Mouse (Mus musculus): ENCODE results near the gene Rab9b. TPM values are rescaled to one million over a fixed set of nuclear protein-coding genes. Genes with fewer than 3 reads are reported as not detected.

Gene Rab9b
- 5.0 and 5.3 TPM in 2 replicates for polyA plus RNA-seq (2016; fragmentation: Nextera tagmentation; extraction: Ambion mirVana)

DNA sequence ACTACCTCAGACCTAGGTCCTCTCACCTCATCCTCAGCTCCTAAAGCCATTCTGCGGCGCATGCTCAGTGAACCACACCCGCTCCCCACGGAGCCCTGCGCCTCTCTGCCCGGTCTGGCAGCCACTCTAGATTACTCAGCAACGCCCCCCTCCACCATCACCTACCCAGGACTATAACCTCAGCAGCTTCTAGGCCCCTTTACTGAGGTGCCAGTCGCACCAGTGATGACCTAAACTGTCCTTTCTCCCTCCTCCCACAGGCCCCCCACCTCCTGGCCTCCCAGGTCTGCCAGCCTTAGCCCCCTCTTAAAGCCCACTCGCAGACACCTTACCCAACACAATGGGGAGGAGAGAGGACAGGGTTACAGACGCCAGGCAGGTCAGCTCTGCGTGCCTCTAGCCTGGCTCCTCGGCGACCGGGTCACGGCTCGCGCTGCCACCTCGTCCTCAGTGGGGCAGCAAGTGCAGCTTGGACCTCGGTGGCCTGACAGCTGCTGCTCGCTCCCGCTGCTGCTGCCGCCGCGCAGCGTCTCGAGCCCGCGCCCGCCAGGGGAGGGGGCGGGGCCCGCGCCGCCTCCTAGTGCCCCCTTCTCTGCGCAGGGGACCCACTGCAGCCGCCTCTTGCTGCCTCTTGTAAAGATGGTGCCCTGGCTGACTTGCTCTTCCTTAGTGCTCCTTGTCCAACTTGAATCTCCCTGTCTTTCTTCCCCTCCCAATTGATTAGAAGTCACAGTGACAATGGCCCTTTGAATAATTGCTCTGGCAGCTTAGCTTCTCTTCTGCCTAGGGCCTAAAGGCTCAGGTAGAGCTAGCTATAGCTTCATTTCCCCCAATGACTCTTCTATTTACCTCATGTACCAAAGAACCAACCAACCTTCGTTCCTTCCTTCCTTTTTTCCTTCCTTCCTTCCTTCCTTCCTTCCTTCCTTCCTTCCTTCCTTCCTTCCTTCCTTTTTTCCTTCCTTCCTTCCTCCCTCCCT is at the start of gene Rab9b:
TSS of gene Rab9b (minus strand) at position 695 of the 980 bp plus-strand sequence.
- H3K27me3 ChIP-seq, result 0 out of 2 replicates have a peak, but pooled peaks cover 8% of the 10 kb centered on the region
- WGBS, result 29% methylated on average over 19 of the region's 36 CpGs
- H3K9me3 ChIP-seq, result no peaks in the 10 kb centered on the region
- H3K36me3 ChIP-seq (replicated peaks), result no peaks in the 10 kb centered on the region
- H3K27ac ChIP-seq, result no peak within 1 kb of the TSS
- ATAC-seq (ENCODE audit: low FRiP score), result peak; percentile 89
- peak within 1 kb of the TSS; percentile 50 for H3K9ac ChIP-seq
- H3K4me3 ChIP-seq (replicated peaks), result peak within 1 kb of the TSS; percentile 52
- no peaks in the 10 kb centered on the region for H3K4me1 ChIP-seq
- H3K4me2 ChIP-seq, result peak within 1 kb of the TSS; percentile 62

DNA sequence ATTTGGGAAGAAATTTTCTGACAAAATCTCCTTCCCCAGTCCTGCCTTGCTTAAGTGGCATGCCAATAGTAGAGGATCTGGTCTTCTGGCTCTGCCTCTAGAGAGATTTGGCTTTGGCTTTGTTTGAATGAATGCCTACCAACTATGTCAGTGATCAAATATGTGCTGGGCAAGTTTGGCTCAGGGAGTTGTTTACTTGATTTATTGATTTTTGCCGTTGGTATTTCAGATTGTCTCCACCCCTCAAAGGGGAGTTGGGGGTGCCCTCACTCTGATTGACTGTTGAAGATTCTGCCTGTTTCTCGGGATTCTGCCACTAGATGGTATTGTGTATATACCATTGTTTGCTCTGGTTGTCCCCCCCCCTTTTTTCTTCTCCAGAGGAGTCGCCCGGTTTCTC is 35.8 kb upstream of the Rab9b start:
- no peaks in the 10 kb centered on the region for H3K27me3 ChIP-seq
- ATAC-seq (ENCODE audit: low FRiP score), result no peak
- 59% methylated on average over 4 of the region's 4 CpGs for WGBS
- H3K27ac ChIP-seq, result no peak overlapping the region
- no peak overlapping the region for H3K9ac ChIP-seq
- no peaks in the 10 kb centered on the region for H3K36me3 ChIP-seq (replicated peaks)
- no peak overlapping the region for H3K4me3 ChIP-seq (replicated peaks)
- H3K9me3 ChIP-seq, result no peaks in the 10 kb centered on the region
- no peaks in the 10 kb centered on the region for H3K4me1 ChIP-seq
- H3K4me2 ChIP-seq, result no peak overlapping the region

DNA sequence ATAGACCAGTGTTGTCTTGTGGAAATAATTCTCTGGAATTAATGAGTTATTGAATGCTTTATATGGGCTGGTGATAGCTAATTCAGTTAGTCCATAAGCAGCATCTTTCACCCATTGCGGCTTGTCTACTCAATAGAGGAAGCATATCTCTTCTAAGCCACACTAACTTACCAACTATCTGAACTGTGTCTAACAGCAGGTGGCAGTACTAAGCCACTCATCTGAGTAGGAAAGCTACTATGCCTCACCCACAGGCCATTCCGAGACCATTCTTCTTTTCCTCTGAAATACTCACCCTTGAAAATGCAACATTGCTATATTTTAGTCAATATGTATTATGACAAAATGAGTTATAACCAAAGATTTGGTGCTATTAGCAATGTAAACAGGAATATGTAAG is 27.2 kb upstream of the Rab9b start:
- Histone ChIP-seq H3K4me1 (no peaks in the 10 kb centered on the region), H3K27me3 (no peaks in the 10 kb centered on the region), H3K27ac (no peak overlapping the region), H3K9me3 (no peaks in the 10 kb centered on the region), H3K4me3 (replicated peaks) (no peak overlapping the region), H3K9ac (no peak overlapping the region), H3K4me2 (no peak overlapping the region), H3K36me3 (replicated peaks) (no peaks in the 10 kb centered on the region)
- no peak for ATAC-seq (ENCODE audit: low FRiP score)
- WGBS, result 69% methylated on average over 2 of the region's 2 CpGs

DNA sequence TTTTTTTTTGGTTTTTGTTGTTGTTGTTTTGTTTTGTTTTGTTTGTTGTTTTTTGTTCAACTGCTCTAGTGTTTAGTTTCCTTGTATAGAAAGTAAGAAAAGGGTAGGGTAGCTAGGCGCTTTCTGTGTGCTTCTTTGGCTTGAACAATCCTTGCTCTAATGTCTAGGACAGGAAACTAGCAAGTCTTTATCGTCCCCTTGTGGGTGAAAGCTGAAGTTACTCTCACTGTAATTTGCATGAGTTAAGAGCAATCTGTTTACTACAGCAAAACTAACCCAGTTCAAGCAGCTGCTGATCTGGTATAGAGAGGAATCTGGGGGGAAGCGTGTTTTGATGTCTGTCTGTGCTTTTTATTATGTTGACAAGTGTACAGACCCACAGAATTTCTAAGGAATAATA is 18.3 kb downstream of the Rab9b start:
- no peak overlapping the region for H3K27ac ChIP-seq
- no peak for ATAC-seq (ENCODE audit: low FRiP score)
- 32% methylated on average over 3 of the region's 3 CpGs for WGBS
- no peaks in the 10 kb centered on the region for H3K9me3 ChIP-seq
- no peaks in the 10 kb centered on the region for H3K27me3 ChIP-seq
- no peak overlapping the region for H3K4me3 ChIP-seq (replicated peaks)
- no peaks in the 10 kb centered on the region for H3K4me1 ChIP-seq
- H3K36me3 ChIP-seq (replicated peaks), result no peaks in the 10 kb centered on the region
- H3K4me2 ChIP-seq, result no peak overlapping the region
- H3K9ac ChIP-seq, result no peak overlapping the region

DNA sequence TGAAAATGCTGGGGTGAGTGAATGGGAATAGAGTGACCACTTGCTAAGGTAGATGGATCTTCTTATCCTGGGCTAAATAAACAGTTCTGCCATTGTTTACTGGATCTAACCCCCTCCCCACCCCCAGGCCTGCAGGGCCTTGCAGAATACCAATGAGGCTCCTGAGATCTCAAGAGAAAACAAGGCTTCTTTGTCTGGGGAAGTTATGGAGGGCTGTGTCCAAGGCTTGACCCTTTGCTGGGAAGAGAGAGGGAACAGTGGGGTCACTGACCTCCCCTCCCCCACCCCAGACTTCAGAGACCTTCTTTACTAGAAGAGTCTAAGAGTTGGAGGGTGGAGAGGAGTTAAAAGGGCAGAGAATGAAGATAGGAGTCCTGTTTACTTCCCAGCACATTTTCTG is 39.9 kb downstream of the Rab9b start:
- H3K4me2 ChIP-seq, result no peak overlapping the region
- H3K4me3 ChIP-seq (replicated peaks), result no peak overlapping the region
- no peak overlapping the region for H3K27ac ChIP-seq
- H3K9me3 ChIP-seq, result no peaks in the 10 kb centered on the region
- no peak overlapping the region for H3K9ac ChIP-seq
- no peaks in the 10 kb centered on the region; the same call in 1 of the 2 replicates for H3K36me3 ChIP-seq (replicated peaks)
- H3K4me1 ChIP-seq, result no peaks in the 10 kb centered on the region
- no peak for ATAC-seq (ENCODE audit: low FRiP score)
- peaks cover 8% of the 10 kb centered on the region; the same call in 1 of the 2 replicates for H3K27me3 ChIP-seq

DNA sequence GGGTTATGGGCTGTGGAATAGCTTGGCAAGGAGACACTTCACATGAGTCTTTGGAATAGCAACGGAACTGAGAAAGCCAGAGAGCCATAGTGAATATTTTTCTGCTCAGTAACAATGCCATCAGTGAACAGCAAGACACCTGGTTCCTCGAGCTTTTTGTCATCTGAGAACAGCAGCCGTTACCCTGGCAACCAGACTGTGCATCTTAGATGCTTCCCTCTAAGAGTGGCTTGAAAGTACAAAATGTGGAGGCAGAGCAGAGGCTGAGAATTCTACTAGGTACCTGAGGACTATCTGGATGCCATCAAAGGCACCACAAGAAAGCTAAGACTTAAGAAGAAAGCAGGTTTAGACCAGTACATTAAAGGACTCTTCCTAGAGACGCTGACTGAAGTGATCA is 43.5 kb downstream of the Rab9b start:
- Histone ChIP-seq H3K4me2 (no peak overlapping the region), H3K27ac (0 out of 2 replicates have a peak overlapping the region, but pooled peaks have one; percentile 31), H3K36me3 (replicated peaks) (no peaks in the 10 kb centered on the region), H3K4me3 (replicated peaks) (no peak overlapping the region), H3K9ac (no peak overlapping the region), H3K9me3 (no peaks in the 10 kb centered on the region), H3K4me1 (no peaks in the 10 kb centered on the region), H3K27me3 (peaks cover 3% of the 10 kb centered on the region; the same call in 1 of the 2 replicates)
- ATAC-seq (ENCODE audit: low FRiP score), result no peak
- WGBS, result 70% methylated on average over 4 of the region's 4 CpGs

DNA sequence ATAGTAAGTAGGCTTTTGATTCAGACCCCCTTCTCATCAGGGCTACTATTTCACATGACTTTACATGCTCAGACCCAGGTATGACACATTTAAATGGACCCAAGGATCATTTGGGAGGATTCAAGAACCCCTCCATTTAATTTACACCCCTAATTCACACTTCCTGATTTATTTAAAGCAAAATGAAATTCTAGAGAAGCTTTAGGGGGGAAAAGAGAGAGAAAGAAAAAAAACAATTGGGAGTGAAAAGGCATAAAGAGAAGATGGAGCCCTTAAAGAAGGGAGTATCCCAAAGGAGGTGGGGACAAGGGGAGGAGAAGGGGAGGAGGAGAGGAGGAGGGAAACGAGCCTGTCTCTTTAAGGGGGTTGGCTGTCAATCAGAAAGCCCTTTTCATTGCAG is 46.2 kb downstream of the Rab9b start, which contains the start of gene Plp1:
TSS of gene Plp1 (plus strand) at position 301 of the 400 bp plus-strand sequence.
- H3K27me3 ChIP-seq, result peaks cover 8% of the 10 kb centered on the region; the same call in 1 of the 2 replicates

DNA sequence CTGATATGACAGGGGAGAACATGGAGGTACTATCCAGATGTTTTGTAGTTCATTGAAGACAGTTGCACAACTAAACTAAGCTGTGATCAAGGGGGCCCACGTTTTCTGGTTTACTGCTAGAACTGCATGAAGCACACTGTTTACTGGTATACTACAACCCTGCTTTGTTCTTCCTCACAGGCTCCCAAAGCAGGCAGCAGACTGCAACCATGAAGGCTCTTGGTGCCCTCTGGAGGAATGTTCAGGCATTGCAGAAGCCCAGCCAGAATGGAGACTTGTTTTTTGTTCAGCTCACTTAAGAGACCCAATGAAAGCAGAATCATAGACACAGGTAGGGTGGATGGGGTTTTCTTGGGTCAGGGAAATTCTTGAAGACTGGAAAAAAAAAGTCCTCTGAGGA is 48.3 kb downstream of the Rab9b start:
- Histone ChIP-seq H3K4me3 (replicated peaks) (no peak overlapping the region), H3K4me2 (no peak overlapping the region), H3K4me1 (no peaks in the 10 kb centered on the region), H3K9me3 (no peaks in the 10 kb centered on the region), H3K36me3 (replicated peaks) (no peaks in the 10 kb centered on the region), H3K27ac (no peak overlapping the region), H3K27me3 (peaks cover 8% of the 10 kb centered on the region; the same call in 1 of the 2 replicates), H3K9ac (no peak overlapping the region)
- 7% methylated on average over 1 of the region's 1 CpGs for WGBS
- ATAC-seq (ENCODE audit: low FRiP score), result peak; percentile 67; the same call in 1 of the 2 replicates

More for the DNA sequence above, 46.2 kb downstream of the Rab9b start, which contains the start of gene Plp1:
- no peak within 1 kb of the TSS for H3K4me2 ChIP-seq
- no peaks in the 10 kb centered on the region for H3K4me1 ChIP-seq
- no peak within 1 kb of the TSS for H3K4me3 ChIP-seq (replicated peaks)
- no peaks in the 10 kb centered on the region for H3K36me3 ChIP-seq (replicated peaks)
- ATAC-seq (ENCODE audit: low FRiP score), result no peak
- H3K27ac ChIP-seq, result no peak within 1 kb of the TSS
- WGBS, result 13% methylated on average over 1 of the region's 1 CpGs
- H3K9me3 ChIP-seq, result no peaks in the 10 kb centered on the region
- no peak within 1 kb of the TSS for H3K9ac ChIP-seq

DNA sequence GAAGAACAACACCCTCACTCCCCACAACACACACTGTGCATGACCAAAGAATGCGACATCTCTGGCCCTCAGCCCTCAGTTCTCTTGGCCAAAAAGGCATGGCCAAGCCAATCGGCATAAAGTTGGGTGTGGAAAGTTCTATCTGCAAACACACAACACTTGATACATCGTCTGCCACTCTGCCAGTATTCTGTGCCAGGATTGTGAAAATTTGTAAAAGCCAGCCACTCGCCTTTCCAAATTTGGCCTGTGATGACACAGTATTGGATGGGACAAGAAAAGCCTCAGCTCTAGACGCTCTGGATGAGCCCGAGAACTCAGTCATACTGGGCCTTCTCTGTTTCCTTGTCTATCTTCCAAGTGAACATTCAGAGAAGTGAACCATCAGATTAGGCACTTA is 48.8 kb downstream of the Rab9b start:
- peaks cover 8% of the 10 kb centered on the region; the same call in 1 of the 2 replicates for H3K27me3 ChIP-seq
- H3K27ac ChIP-seq, result no peak overlapping the region
- H3K9ac ChIP-seq, result no peak overlapping the region
- no peak overlapping the region for H3K4me3 ChIP-seq (replicated peaks)
- H3K4me1 ChIP-seq, result no peaks in the 10 kb centered on the region
- ATAC-seq (ENCODE audit: low FRiP score), result no peak
- H3K9me3 ChIP-seq, result no peaks in the 10 kb centered on the region
- 87% methylated on average over 6 of the region's 6 CpGs for WGBS
- no peak overlapping the region for H3K4me2 ChIP-seq
- no peaks in the 10 kb centered on the region for H3K36me3 ChIP-seq (replicated peaks)

Other genes starting within 250 kb of the Rab9b start
- 11.3 and 11.9 TPM in 2 replicates for gene Tceal1, start 160.8 kb downstream of the Rab9b start, polyA plus RNA-seq (2016; fragmentation: Nextera tagmentation; extraction: Ambion mirVana)
- 561 and 566 TPM in 2 replicates for gene Morf4l2, start 125.1 kb downstream of the Rab9b start, polyA plus RNA-seq (2016; fragmentation: Nextera tagmentation; extraction: Ambion mirVana)
- gene Glra4, start 88.6 kb downstream of the Rab9b start, polyA plus RNA-seq (2016; fragmentation: Nextera tagmentation; extraction: Ambion mirVana), result not detected in 2 replicates
- gene Plp1, start 46.1 kb downstream of the Rab9b start, polyA plus RNA-seq (2016; fragmentation: Nextera tagmentation; extraction: Ambion mirVana), result 9.2 and 9.5 TPM in 2 replicates
- gene H2bfm, start 58.6 kb upstream of the Rab9b start, polyA plus RNA-seq (2016; fragmentation: Nextera tagmentation; extraction: Ambion mirVana), result not detected in 2 replicates
- 84.2 and 94.6 TPM in 2 replicates for gene Tmsb15b2, start 106.7 kb upstream of the Rab9b start, polyA plus RNA-seq (2016; fragmentation: Nextera tagmentation; extraction: Ambion mirVana)
- gene Tmsb15l, start 108.1 kb upstream of the Rab9b start, polyA plus RNA-seq (2016; fragmentation: Nextera tagmentation; extraction: Ambion mirVana), result 5.7 and 9.0 TPM in 2 replicates
- 32.4 and 34.4 TPM in 2 replicates for gene Tmsb15b1, start 108.1 kb upstream of the Rab9b start, polyA plus RNA-seq (2016; fragmentation: Nextera tagmentation; extraction: Ambion mirVana)
- 137 and 146 TPM in 2 replicates for gene Zcchc18, start 124.4 kb upstream of the Rab9b start, polyA plus RNA-seq (2016; fragmentation: Nextera tagmentation; extraction: Ambion mirVana)
- 13.7 and 14.1 TPM in 2 replicates for gene Slc25a53, start 169.5 kb upstream of the Rab9b start, polyA plus RNA-seq (2016; fragmentation: Nextera tagmentation; extraction: Ambion mirVana)
- 14.2 and 15.3 TPM in 2 replicates for gene Fam199x, start 180.8 kb upstream of the Rab9b start, polyA plus RNA-seq (2016; fragmentation: Nextera tagmentation; extraction: Ambion mirVana)

Data from forebrain, embryonic 12.5 days (tissue).